29 mouse cellular contexts compared by ENCODE assay signal in genomic region chr5:43481824-43482223, GRCm38 (mm10). TPM values are rescaled to one million over a fixed set of nuclear protein-coding genes. Genes with fewer than 3 reads are reported as not detected.
DNase-seq lines count a peak whose midpoint lies in the region; ATAC-seq and TF ChIP-seq lines count a peak whose summit lies in the region.
"Had no signal": no experiment of that assay in that cellular context is flagged by ENCODE, and none has a peak within 500 bp of the region (broad histone marks: within the 10 kb centered on the region; RNA-seq: fewer than 3 reads in every experiment).

No protein-coding gene starts in this region.

- H3K36me3 ChIP-seq in kidney, postnatal 0 days (ENCODE audit: insufficient read depth, low read length), result no peaks in the 10 kb centered on the region
- no peaks in the 10 kb centered on the region for H3K36me3 ChIP-seq in kidney, embryonic 16.5 days (ENCODE audit: insufficient read depth, low read length)
- no peaks in the 10 kb centered on the region for H3K36me3 ChIP-seq in intestine, embryonic 15.5 days
- H3K36me3 ChIP-seq: embryonic facial prominence, embryonic 13.5 days; embryonic facial prominence, embryonic 15.5 days; forebrain, embryonic 10.5 days; forebrain, embryonic 12.5 days; G1E had no signal

- H3K9ac ChIP-seq in kidney, postnatal 0 days (ENCODE audit: low read depth, low read length), result no peak overlapping the region
- H3K9ac ChIP-seq in kidney, embryonic 16.5 days (replicated peaks; ENCODE audit: low read length), result no peak overlapping the region
- H3K9ac ChIP-seq in intestine, embryonic 15.5 days, result no peak overlapping the region
- H3K9ac ChIP-seq: embryonic facial prominence, embryonic 13.5 days; embryonic facial prominence, embryonic 15.5 days; forebrain, embryonic 12.5 days had no signal

- H3K27ac ChIP-seq in kidney, postnatal 0 days, result no peak overlapping the region
- no peak overlapping the region for H3K27ac ChIP-seq in kidney, embryonic 16.5 days (ENCODE audit: low read length)
- H3K27ac ChIP-seq in intestine, embryonic 15.5 days, result no peak overlapping the region
- H3K27ac ChIP-seq: embryonic facial prominence, embryonic 13.5 days; embryonic facial prominence, embryonic 15.5 days; forebrain, embryonic 10.5 days; forebrain, embryonic 12.5 days had no signal

- no peak for TF ChIP-seq CTCF in kidney, postnatal 0 days (IDR thresholded peaks at IDR 0.05; ENCODE audit: low read depth)

- DNase-seq in embryo, embryonic 10 days (ENCODE audit: low spot score), result peak; percentile 52
- no peak for DNase-seq in embryo, embryonic 9.5 days (ENCODE audit: extremely low spot score)
- DNase-seq in kidney, postnatal 0 days (ENCODE audit: low spot score), result peak; percentile 51
- DNase-seq in embryo, embryonic 10.5 days (ENCODE audit: low spot score), result peak; percentile 40
- peak; percentile 60 for DNase-seq in mesoderm, embryonic 11.5 days (ENCODE audit: low read depth, low spot score)
- no peak for DNase-seq in right cerebral cortex, postnatal 25 days
- DNase-seq: adrenal gland, adult 2 months; adrenal gland, postnatal 10 days; adrenal gland, postnatal 25 days; B cell, adult 2 months; cerebellum, adult 11 months; cerebellum, adult 18-20 months; cerebellum, adult 8-10 months; cerebellum, adult 9-11 months; cerebellum, postnatal 14 days; cerebellum, postnatal 36 days had no signal

- ATAC-seq in kidney, postnatal 0 days (replicated peaks; ENCODE audit: low FRiP score, low read depth), result no peak
- no peak for ATAC-seq in kidney, embryonic 16.5 days (ENCODE audit: low FRiP score, low TSS enrichment)
- ATAC-seq in intestine, embryonic 15.5 days, result no peak
- ATAC-seq: activated CD4-positive, CD25-positive, alpha-beta regulatory T cell, adult 4 months; CD4-positive, CD25-positive, alpha-beta regulatory T cell, adult 4 months; forebrain, embryonic 14.5 days; forebrain, embryonic 16.5 days had no signal

- no peaks in the 10 kb centered on the region for H3K9me3 ChIP-seq in kidney, postnatal 0 days (replicated peaks; ENCODE audit: low read length)
- H3K9me3 ChIP-seq in kidney, embryonic 16.5 days (ENCODE audit: low read length), result no peaks in the 10 kb centered on the region
- no peaks in the 10 kb centered on the region for H3K9me3 ChIP-seq in intestine, embryonic 15.5 days
- H3K9me3 ChIP-seq: embryonic facial prominence, embryonic 13.5 days; embryonic facial prominence, embryonic 15.5 days; forebrain, embryonic 10.5 days; forebrain, embryonic 12.5 days; G1E had no signal

- no peaks in the 10 kb centered on the region for H3K4me1 ChIP-seq in kidney, postnatal 0 days (replicated peaks; ENCODE audit: insufficient read depth, low read length)
- H3K4me1 ChIP-seq in kidney, embryonic 16.5 days (ENCODE audit: insufficient read depth, low read length), result no peaks in the 10 kb centered on the region
- no peaks in the 10 kb centered on the region for H3K4me1 ChIP-seq in intestine, embryonic 15.5 days (replicated peaks)
- H3K4me1 ChIP-seq: embryonic facial prominence, embryonic 13.5 days; embryonic facial prominence, embryonic 15.5 days; forebrain, embryonic 12.5 days had no signal

- WGBS in kidney, postnatal 0 days, result 32% methylated on average over 2 of the region's 2 CpGs
- WGBS in kidney, embryonic 16.5 days, result 27% methylated on average over 2 of the region's 2 CpGs
- 39% methylated on average over 2 of the region's 2 CpGs for WGBS in intestine, embryonic 15.5 days

- no peaks in the 10 kb centered on the region for H3K27me3 ChIP-seq in kidney, postnatal 0 days (ENCODE audit: insufficient read depth, low read length)
- H3K27me3 ChIP-seq in kidney, embryonic 16.5 days (ENCODE audit: insufficient read depth, low read length), result no peaks in the 10 kb centered on the region
- H3K27me3 ChIP-seq in intestine, embryonic 15.5 days (replicated peaks), result no peaks in the 10 kb centered on the region
- H3K27me3 ChIP-seq: CH12.LX; embryonic facial prominence, embryonic 13.5 days; embryonic facial prominence, embryonic 15.5 days; forebrain, embryonic 12.5 days had no signal

- no peak overlapping the region for H3K4me2 ChIP-seq in kidney, postnatal 0 days (ENCODE audit: low read length)
- H3K4me2 ChIP-seq in kidney, embryonic 16.5 days (replicated peaks; ENCODE audit: low read depth, low read length), result no peak overlapping the region
- H3K4me2 ChIP-seq in intestine, embryonic 15.5 days (replicated peaks), result no peak overlapping the region
- H3K4me2 ChIP-seq: embryonic facial prominence, embryonic 13.5 days; embryonic facial prominence, embryonic 15.5 days; forebrain, embryonic 12.5 days had no signal

- H3K4me3 ChIP-seq in kidney, postnatal 0 days (replicated peaks; ENCODE audit: low read depth, low read length), result no peak overlapping the region
- H3K4me3 ChIP-seq in kidney, embryonic 16.5 days (ENCODE audit: low read length), result no peak overlapping the region
- no peak overlapping the region for H3K4me3 ChIP-seq in intestine, embryonic 15.5 days (replicated peaks)
- H3K4me3 ChIP-seq: embryonic facial prominence, embryonic 13.5 days; embryonic facial prominence, embryonic 15.5 days; erythroblast, embryonic 14.5 days; forebrain, embryonic 10.5 days; forebrain, embryonic 12.5 days had no signal

RNA-seq across cellular contexts. Expression of gene C1qtnf7, which starts 33.5 kb away (rescaled TPM):
- polyA plus RNA-seq in kidney, postnatal 0 days (2015; fragmentation: Nextera tagmentation; extraction: Ambion mirVana), result 14.8 and 15.6 TPM in 2 replicates
- 5.4 and 8.5 TPM in 2 replicates for polyA plus RNA-seq in kidney, embryonic 16.5 days (2015; fragmentation: Nextera tagmentation; extraction: Ambion mirVana)
- polyA plus RNA-seq in intestine, embryonic 15.5 days (2015; fragmentation: Nextera tagmentation; extraction: Ambion mirVana), result 7.3 and 7.5 TPM in 2 replicates
- polyA plus RNA-seq: activated CD4-positive, CD25-positive, alpha-beta regulatory T cell, adult 4 months; CD4-positive, CD25-positive, alpha-beta regulatory T cell, adult 4 months; erythroblast, embryonic 14.5 days; G1E had no signal

Comparison
In these comparisons a context has a peak if more than half of its experiments do, and no peak if none do; other contexts are left out.
1. DNase-seq: peak in embryo, embryonic 10 days (single experiment), kidney, postnatal 0 days (single experiment), embryo, embryonic 10.5 days (single experiment) and mesoderm, embryonic 11.5 days (single experiment); none in embryo, embryonic 9.5 days (single experiment) and right cerebral cortex, postnatal 25 days (single experiment).